Mouse (Mus musculus): ENCODE data around the gene Foxl2.

Foxl2 gene

DNA sequence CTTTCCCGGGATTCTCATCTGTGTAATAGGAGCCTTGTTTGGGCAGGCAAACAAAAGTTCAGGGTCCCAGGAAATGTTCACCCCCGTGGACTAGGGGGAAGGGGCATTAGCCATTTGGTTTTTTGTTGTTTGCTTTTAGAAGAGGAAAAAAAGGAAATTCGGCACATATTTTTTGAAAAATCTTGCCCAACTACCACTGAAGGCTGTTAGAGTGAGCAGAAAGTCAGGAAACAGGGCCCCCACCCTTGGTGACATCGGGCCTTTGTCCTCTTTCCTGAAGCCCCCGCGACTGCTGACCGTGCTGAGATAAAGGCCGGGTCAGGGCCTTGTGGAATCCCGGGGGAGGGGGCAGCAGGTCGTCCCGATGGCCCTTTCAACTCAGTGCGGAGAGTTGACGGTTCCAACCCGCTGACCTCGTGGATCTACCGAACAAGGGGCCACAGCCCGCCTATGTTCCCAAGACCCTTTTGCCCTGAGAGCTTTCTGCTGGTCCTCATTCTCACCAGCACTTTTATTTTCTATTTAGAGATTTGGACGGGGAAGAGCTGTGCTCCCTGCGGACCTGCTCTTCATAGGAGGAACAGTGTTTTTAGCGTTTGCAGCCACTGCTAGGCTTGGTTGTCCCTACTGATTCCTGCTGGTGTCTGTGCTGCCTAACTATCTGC is 7.5 kb downstream of the Foxl2 start:
- DNase-seq, result no peak

DNA sequence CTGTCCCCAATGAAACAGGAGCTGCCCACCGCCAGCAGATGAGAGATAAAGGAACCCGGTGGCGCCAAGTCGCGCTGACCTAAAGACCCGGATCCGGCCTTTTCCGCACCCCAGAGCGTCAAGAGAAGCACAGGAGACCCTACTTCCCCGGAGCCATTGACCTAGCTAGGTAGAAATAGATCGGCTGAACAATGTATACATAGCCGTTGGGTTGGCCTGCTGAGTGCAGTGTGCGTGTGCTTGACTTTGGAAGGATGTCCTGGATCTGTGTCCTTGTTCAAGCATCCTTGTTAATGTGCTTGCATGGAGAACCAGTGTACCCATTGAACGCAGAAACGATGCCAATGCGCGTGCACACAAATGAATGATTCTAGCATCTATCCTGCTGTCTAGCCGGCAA is 8.6 kb downstream of the Foxl2 start:
- no peak for DNase-seq

DNA sequence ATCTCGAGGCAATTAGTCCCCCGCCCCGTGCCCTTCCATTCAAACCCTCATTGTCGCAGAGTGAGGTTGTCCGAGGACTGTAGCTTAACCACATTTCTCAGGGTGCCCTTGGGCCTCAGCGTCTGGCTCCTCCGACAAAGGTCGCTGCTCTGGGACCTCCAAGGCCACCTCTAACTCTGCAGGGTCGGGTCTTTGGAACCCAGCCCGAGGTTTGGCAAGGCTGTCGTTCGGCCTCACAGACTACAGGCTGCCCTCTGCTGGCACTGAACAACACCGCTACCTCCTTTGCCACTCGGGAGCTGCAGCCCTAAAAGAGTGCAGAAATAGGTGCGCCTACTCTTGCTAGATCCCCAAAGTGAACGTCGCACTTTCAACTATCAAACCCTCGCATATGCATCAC is 10.0 kb downstream of the Foxl2 start:
- no peak for DNase-seq

DNA sequence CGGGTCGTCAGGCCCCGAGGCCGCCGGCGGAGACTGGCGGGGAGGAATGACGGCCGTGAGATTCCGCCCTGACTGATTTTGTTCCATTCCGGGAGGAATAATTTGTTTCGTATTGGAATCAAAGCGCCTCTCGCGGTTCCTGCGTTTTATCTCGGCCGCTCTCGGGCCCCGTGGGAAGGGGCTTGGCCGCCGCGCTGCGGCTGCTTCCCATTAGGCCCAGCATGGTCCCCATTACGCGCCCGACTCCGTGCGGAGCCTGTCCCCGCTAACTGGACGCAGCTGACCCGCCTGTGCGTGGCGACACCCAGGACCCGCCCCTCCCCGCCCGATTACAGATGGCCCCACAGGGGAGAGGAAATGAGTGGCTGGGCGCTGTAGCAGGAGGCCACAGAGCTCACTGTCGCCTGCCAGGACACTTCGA is 18.0 kb downstream of the Foxl2 start:
- no peak for DNase-seq

DNA sequence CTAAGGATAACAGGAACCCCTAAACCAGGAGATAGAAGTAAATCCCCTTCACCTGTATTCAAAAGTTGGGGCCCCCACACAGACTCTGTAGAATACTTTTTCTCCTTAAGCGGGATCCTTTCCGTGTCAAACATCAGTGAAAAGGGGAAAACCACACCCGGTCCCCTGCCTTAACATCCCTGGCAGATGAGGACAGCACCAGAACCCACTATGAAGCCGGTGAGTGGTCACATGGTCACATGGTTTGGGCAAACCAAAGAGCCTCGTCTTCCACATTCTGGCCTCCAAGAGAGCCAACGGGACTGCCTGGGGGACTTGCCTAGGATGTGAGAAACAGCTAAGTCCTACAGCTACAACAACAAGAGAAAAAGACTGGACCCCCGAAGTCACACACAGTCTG is 18.5 kb downstream of the Foxl2 start:
- DNase-seq, result no peak

DNA sequence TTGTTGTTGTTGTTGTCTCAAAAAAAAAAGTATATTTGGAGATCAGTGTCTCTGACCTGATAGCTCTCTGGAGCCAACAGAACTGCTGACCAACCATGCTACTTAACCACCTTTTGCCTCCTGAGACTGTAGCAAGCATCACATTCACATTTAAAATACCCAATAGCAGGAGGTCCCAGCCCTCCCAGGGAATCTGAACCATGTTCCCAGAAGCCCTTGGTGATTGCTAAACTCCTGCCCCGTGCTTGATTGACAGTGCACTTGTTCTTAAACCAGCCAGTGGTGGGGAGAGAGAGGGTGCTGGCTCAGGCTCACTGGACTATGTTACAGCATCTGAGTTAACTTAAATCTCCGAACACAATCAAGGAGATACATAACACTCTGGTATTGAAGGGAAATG is 19.8 kb downstream of the Foxl2 start:
- DNase-seq, result no peak

DNA sequence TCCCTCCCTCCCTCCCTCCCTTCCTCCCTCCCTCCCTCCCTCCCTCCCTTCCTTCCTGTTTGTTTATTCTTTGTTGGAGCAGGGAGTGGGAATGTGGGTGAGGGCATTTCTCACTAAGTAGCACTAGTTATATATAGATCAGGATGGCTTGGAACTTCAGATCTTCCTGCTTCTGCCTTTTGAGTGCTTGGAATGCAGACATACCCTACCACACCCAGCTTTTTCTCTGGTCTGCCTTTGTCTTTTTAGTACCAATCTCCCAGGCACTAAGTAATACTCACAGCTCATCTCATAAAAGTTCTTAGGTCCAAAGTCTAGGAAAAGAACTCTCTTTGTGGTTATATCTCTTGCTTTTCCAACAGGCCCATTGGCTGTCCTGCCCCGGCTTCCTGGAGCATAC is 21.0 kb downstream of the Foxl2 start:
- DNase-seq, result no peak

DNA sequence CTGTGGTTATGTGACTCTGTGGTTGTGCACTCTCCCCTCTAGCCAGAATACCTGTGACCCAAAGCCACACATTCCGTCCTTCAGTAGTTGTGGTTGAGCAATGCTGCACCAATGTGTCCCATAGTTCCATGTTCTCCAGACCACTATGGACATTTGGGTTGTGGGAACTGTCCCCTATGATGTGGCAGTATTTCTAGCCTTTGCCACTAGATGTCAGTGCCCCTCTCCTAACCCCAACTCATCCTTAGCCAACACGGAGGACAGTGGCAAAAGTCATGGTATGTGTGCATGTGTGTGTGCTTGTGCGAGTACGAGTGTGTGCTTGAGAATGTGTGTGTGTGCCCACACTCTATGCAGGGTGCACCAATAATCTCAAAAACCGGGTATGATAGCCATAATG is 21.4 kb downstream of the Foxl2 start:
- no peak for DNase-seq

DNA sequence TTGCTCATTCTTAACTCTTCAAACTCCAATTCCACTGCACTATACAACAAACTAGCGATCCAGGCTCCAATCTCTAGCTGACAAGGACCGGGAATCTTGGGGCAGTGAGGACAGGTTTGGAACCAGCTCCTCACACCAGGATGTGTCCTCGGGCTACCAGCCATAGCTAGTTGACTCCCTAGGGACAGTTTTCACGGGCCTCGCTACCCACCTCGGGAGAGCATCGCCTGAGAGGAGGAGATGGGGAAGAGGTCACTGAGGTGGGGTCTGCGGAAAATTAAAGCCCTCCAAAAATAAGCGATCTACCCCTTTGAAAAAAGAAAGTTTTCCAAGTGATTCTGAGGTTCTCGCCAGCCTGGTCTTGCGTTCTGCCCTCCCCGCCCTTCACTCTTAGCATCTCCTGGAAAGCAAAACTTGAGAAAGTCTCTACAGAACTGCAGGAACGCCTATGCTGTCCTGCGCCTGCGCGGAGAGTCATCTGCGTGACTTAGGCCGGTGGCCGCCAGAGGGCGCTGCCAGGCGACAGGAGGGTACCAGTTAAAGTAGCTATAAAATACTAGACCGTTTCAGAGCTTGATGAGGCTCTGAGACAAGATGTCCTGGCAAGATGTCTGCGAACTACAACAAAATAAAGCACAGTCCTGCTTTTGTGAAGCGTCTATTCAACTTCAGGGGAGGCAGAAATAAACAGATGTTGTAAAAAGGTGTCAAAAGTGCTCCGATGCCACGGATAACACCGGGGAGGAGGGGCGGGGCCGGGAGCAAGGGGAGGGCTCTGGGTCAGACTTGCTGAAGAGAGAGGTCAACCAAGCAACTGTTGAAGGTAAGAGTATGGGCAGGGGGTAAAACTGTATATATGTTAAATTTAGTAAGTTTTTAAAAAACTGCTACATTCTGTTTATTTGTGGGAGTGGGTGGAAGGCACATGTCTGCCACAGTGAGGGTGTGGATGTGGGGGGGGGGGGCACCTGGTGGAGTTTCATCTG is 24.6 kb downstream of the Foxl2 start:
- peak; percentile 82 for DNase-seq

DNA sequence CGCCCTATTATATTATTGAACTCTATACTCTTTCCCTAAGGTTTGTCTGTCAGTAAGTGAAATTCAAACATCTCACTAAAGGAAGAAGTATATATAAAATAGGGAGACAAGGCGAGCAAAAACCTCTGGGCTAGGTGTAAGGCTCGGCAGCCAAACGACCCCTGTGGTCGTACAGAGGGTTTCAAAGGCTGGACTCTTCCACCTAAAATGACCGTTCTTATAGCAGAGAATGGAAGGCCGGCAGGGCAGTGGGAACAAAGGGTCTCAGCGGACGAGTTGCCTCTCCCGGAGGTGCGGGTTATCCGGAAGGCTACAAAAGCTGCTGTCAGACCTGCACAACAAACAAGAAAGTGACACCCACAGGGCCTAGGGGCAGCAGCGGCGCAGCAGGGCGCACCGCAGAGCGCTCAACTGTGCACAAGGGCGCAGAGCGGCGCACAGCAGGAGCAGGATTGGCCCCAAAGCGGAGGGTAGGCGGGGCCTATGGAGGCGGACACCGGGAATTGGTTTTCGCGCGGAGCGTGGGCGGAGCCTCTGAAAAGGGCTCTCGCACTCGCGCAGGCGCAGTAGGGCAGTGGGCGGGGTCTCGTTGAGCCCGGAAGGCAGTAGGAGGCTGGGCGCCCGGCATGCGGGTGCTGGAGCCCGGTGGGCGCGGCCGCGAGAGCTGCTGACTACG is 30.9 kb downstream of the Foxl2 start, which contains the start of gene Faim:
TSS of gene Faim (plus strand) at position 574 of the 676 bp plus-strand sequence.
- DNase-seq, result peak; percentile 99

DNA sequence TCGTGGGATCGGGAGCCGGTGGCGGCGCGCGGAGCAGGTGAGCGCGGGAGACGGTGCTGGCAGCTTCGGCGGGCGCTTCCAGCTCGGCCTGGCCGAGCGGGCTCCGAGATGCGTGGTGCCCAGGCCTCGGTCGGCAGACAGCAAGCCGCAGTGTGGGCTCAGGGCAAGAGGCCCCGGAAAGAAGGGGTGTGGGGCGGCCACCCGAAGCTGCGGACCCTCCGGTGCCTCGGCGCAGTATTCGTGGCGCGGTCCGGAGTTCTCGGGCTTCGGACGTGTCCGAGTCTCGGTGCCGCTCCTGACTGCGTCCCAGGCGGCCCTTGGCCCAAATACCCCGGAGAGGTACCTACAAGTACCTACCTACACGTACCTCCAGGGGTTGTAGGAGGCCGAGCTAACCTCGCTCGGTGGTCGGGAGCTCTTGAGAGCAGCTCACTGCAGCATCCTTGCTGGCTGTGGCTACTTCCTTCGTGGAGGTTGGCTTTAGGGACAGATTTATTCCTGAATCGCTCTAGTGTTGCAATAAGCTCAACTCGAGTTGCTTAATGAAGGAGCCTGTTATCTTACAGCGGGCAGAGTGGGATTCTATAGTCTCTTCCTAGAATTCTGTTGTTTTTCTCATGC is 31.5 kb downstream of the Foxl2 start:
- DNase-seq, result no peak

DNA sequence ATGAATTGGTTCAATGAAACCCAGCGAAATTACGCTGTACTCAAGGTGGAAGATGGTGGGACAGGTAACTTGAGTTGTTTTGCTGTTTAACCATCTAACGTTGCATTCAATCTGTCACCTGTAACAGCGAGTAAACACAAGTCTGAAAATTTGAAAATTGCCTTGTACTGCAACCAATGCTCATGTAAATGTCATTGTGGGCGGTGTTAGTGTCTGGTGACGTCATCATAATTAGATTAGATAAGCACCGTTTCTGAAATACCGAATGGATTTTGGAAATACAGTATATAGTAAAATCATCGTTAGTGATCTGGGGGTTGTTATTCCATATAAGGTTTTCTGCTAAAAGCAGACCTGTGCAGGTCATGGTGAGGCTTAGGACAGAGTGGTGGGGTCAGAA is 32.0 kb downstream of the Foxl2 start:
- DNase-seq, result no peak

DNA sequence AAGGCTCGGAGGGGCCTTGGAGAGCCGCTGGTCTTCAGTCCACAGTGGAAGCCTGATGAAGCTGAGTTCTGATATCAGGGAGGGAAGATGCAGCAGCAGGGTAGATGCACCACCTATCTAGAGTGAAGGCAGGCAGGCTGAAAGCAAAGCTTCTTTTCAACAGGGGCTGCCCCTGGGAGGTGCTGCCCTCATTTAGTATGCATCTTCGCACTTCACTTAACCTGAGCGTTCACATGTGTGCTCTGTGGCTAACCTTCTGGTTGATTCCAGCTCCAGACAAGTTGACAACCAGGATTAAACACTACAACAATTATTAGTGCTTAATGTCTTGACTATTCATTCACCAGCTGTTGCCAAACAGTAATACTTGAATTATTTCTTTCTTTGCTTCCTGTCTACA is 39.0 kb downstream of the Foxl2 start:
- DNase-seq, result no peak

DNA sequence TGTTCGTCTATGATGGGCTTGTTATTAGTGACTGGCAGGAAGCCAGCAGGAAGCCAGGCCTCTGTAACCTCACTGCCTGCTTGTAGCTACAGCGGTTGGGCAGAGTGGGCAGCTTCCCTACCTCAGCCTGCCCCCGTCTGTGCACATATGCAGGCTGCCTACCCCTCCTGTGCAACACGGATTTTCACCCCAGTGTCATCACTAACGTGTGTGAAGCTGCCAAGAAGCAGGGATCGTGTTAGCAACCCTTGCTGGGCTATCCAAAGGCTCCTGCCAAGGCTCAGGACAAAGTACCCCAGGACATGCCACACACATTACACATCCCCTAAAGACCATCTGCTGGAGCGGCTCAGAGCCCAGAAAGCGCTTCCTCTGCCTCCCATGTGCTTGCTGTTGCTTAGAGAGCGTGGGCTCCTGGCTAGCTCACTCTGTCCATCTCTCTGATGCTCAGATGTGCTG is 44.8 kb downstream of the Foxl2 start:
- peak; percentile 90 for DNase-seq

DNA sequence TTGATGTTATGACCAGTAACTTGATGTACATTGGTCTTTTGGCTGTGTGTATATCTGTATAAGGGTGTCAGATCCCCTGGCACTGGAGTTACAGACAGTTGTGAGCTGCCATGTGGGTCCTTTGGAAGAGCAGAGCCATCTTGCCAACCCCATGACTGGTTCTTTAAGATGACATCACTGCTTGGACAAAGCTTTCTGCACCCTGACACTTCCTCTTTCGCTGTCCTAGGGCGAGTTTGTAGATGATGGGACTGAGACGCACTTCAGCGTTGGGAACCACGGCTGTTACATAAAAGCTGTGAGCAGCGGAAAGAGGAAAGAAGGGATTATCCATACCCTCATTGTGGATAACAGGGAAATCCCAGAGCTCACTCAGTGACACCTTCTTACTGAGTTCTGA is 46.2 kb downstream of the Foxl2 start:
- no peak for DNase-seq

Data from cerebellum, adult 9-11 months (tissue).